Mouse (Mus musculus): ENCODE data around the gene Rho. TPM values are rescaled to one million over a fixed set of nuclear protein-coding genes. Genes with fewer than 3 reads are reported as not detected.

Rho gene
- polyA plus RNA-seq (2015; fragmentation: Nextera tagmentation; extraction: Ambion mirVana) = 0.30 and 0.92 TPM in 2 replicates

GRCm38 (mm10) chr6:115931639-115932038 is at the start of gene Rho:
Gene Rho, plus strand, starts transcription at chr6:115931748.

DNA sequence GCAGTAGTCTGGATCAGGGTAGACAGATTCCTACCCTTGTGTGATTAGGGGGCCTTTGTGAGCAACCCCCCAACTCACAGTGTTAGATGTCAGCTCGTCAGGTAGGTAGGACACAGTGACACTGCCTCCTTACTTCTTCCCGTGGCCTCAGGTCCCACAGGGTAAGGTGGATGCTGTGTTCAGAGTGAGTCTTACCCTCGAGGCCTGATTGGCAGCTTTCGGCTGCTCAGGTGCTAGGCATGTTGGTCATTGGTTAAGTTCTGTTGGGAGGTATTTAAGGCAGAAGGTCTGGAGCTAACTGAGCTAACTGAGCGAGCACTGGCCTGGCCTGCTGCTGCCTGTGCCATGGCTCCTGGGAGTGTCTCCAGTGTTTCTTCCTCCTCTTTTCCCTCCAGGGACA is 13.1 kb downstream of the Rho start, which contains the start of gene H1foo:
Gene H1foo, plus strand, starts transcription at position 301 of the 400 bp plus-strand sequence.

Other genes with a start within 250 kb of the Rho start
- 3.0 and 3.3 TPM in 2 replicates for gene Tmem40, start 169.3 kb upstream of the Rho start, polyA plus RNA-seq (2015; fragmentation: Nextera tagmentation; extraction: Ambion mirVana)
- 8.5 and 10.0 TPM in 2 replicates for gene Cand2, start 157.2 kb upstream of the Rho start, polyA plus RNA-seq (2015; fragmentation: Nextera tagmentation; extraction: Ambion mirVana)
- gene Rpl32, start 123.0 kb upstream of the Rho start, polyA plus RNA-seq (2015; fragmentation: Nextera tagmentation; extraction: Ambion mirVana) = 2,518 and 3,190 TPM in 2 replicates
- 0.62 and 0.66 TPM in 2 replicates for gene Efcab12, start 93.3 kb upstream of the Rho start, polyA plus RNA-seq (2015; fragmentation: Nextera tagmentation; extraction: Ambion mirVana)
- gene Mbd4, start 78.4 kb upstream of the Rho start, polyA plus RNA-seq (2015; fragmentation: Nextera tagmentation; extraction: Ambion mirVana) = 7.5 and 8.0 TPM in 2 replicates
- gene Ift122, start 78.3 kb upstream of the Rho start, polyA plus RNA-seq (2015; fragmentation: Nextera tagmentation; extraction: Ambion mirVana) = 12.5 and 15.2 TPM in 2 replicates
- not detected in 2 replicates for gene H1foo, start 13.2 kb downstream of the Rho start, polyA plus RNA-seq (2015; fragmentation: Nextera tagmentation; extraction: Ambion mirVana)
- 17.0 and 29.6 TPM in 2 replicates for gene Plxnd1, start 63.3 kb downstream of the Rho start, polyA plus RNA-seq (2015; fragmentation: Nextera tagmentation; extraction: Ambion mirVana)

All from adrenal gland, postnatal 0 days (tissue).